Mouse (Mus musculus) E14TG2a.4 (cell line): ENCODE measurements at regions not wholly inside any gene's neighbourhood (a gene's known extent, or its start where the extent isn't known, plus 50 kb on each side); places are given as distances from the start of the nearest gene placed in this dataset.

Experiments used
- H3K27me3 ChIP-seq: 2 replicates; pipeline ENCODE4 v1.6.1; 2014; ENCODE audit warnings: low read length, control low read depth; ENCODE audit not compliant: insufficient read depth
- H3K36me3 ChIP-seq: 2 replicates; pipeline ENCODE4 v1.6.1; 2014; ENCODE audit warnings: low read length, control low read depth; ENCODE audit not compliant: insufficient read depth
- H3K4me1 ChIP-seq: replicated peaks from 2 replicates; pipeline ENCODE4 v1.6.1; 2014; ENCODE audit warnings: low read depth, low read length, control low read depth
- H3K4me3 ChIP-seq: replicated peaks from 2 replicates; pipeline ENCODE4 v1.5.1; 2014; ENCODE audit warnings: mild to moderate bottlenecking, low read length
- H3K9me3 ChIP-seq: 2 replicates; pipeline ENCODE4 v1.6.1; 2014; ENCODE audit warnings: low read length, control low read depth
- CTCF ChIP-seq: conservative IDR thresholded peaks from 2 replicates; pipeline ENCODE4 v1.5.1; 2014; ENCODE audit warnings: low read length
- NANOG ChIP-seq: IDR thresholded peaks from 2 replicates; pipeline ENCODE4 v1.6.1; 2014; ENCODE audit warnings: borderline replicate concordance, low read length, mixed read lengths
- POU5F1 ChIP-seq: IDR thresholded peaks from 2 replicates; pipeline ENCODE4 v1.6.1; 2014; ENCODE audit warnings: low read length, borderline replicate concordance

- H3K36me3 ChIP-seq = no peaks in the 10 kb centered on the region
- H3K9me3 ChIP-seq = no peaks in the 10 kb centered on the region
- H3K4me3 ChIP-seq = no peak overlapping the region
- no peaks in the 10 kb centered on the region for H3K27me3 ChIP-seq
- H3K4me1 ChIP-seq = no peaks in the 10 kb centered on the region
- no peak for TF ChIP-seq POU5F1
- TF ChIP-seq NANOG = no peak
- TF ChIP-seq CTCF = no peak
Observed at GRCm38 (mm10) chr2:75458898-75459297, 200.2 kb upstream of the Hnrnpa3 start.

GRCm38 (mm10) chr2:75460419-75460818, 198.6 kb upstream of the Hnrnpa3 start:
- Histone ChIP-seq H3K4me3 (no peak overlapping the region), H3K9me3 (no peaks in the 10 kb centered on the region), H3K27me3 (no peaks in the 10 kb centered on the region), H3K4me1 (no peaks in the 10 kb centered on the region), H3K36me3 (no peaks in the 10 kb centered on the region)
- no peak for TF ChIP-seq NANOG
- TF ChIP-seq CTCF = no peak
- no peak for TF ChIP-seq POU5F1

GRCm38 (mm10) chr2:75461019-75461418, 198.0 kb upstream of the Hnrnpa3 start:
- TF ChIP-seq NANOG (no peak), POU5F1 (no peak), CTCF (no peak)
- H3K27me3 ChIP-seq = no peaks in the 10 kb centered on the region; the same call in 1 of the 2 replicates
- H3K4me3 ChIP-seq = no peak overlapping the region
- no peaks in the 10 kb centered on the region for H3K9me3 ChIP-seq
- no peaks in the 10 kb centered on the region for H3K4me1 ChIP-seq
- no peaks in the 10 kb centered on the region for H3K36me3 ChIP-seq

- Histone ChIP-seq H3K36me3 (no peaks in the 10 kb centered on the region), H3K4me3 (no peak overlapping the region), H3K4me1 (no peaks in the 10 kb centered on the region), H3K27me3 (no peaks in the 10 kb centered on the region; the same call in 1 of the 2 replicates), H3K9me3 (no peaks in the 10 kb centered on the region)
- TF ChIP-seq CTCF (no peak), NANOG (no peak), POU5F1 (no peak)
Observed at GRCm38 (mm10) chr2:75461421-75461991, 197.6 kb upstream of the Hnrnpa3 start.

GRCm38 (mm10) chr2:75462030-75462671, 196.9 kb upstream of the Hnrnpa3 start:
- Histone ChIP-seq H3K36me3 (no peaks in the 10 kb centered on the region), H3K9me3 (no peaks in the 10 kb centered on the region), H3K4me1 (no peaks in the 10 kb centered on the region), H3K4me3 (no peak overlapping the region), H3K27me3 (no peaks in the 10 kb centered on the region; the same call in 1 of the 2 replicates)
- TF ChIP-seq POU5F1 (no peak), NANOG (no peak), CTCF (no peak)

- Histone ChIP-seq H3K4me1 (no peaks in the 10 kb centered on the region), H3K4me3 (no peak overlapping the region), H3K36me3 (no peaks in the 10 kb centered on the region), H3K27me3 (no peaks in the 10 kb centered on the region; the same call in 1 of the 2 replicates), H3K9me3 (no peaks in the 10 kb centered on the region)
- no peak for TF ChIP-seq CTCF
Observed at GRCm38 (mm10) chr2:75463091-75463490, 196.0 kb upstream of the Hnrnpa3 start.

GRCm38 (mm10) chr2:75464429-75464828, 194.6 kb upstream of the Hnrnpa3 start:
- H3K4me3 ChIP-seq = no peak overlapping the region
- TF ChIP-seq CTCF = no peak
- TF ChIP-seq POU5F1 = no peak
- no peak for TF ChIP-seq NANOG
- no peaks in the 10 kb centered on the region for H3K4me1 ChIP-seq
- no peaks in the 10 kb centered on the region; the same call in 1 of the 2 replicates for H3K27me3 ChIP-seq
- no peaks in the 10 kb centered on the region for H3K9me3 ChIP-seq
- no peaks in the 10 kb centered on the region for H3K36me3 ChIP-seq

- Histone ChIP-seq H3K36me3 (no peaks in the 10 kb centered on the region), H3K4me3 (no peak overlapping the region), H3K9me3 (no peaks in the 10 kb centered on the region), H3K27me3 (peaks cover 7% of the 10 kb centered on the region; the same call in 1 of the 2 replicates), H3K4me1 (peaks cover 5% of the 10 kb centered on the region; the same call in 1 of the 2 replicates)
- TF ChIP-seq CTCF = no peak
- no peak for TF ChIP-seq POU5F1
- TF ChIP-seq NANOG = no peak
Observed at GRCm38 (mm10) chr2:75468851-75469250, 190.2 kb upstream of the Hnrnpa3 start.

GRCm38 (mm10) chr2:75469958-75470687, 188.9 kb upstream of the Hnrnpa3 start:
- H3K4me1 ChIP-seq = peaks cover 5% of the 10 kb centered on the region; the same call in 1 of the 2 replicates
- no peaks in the 10 kb centered on the region for H3K9me3 ChIP-seq
- no peaks in the 10 kb centered on the region for H3K36me3 ChIP-seq
- TF ChIP-seq NANOG = no peak
- TF ChIP-seq POU5F1 = no peak
- no peak for TF ChIP-seq CTCF
- no peak overlapping the region for H3K4me3 ChIP-seq
- peaks cover 7% of the 10 kb centered on the region; the same call in 1 of the 2 replicates for H3K27me3 ChIP-seq
